Mouse (Mus musculus): Measurements from ENCODE around the gene Camk2n1. TPM values are rescaled to one million over a fixed set of nuclear protein-coding genes. Genes with fewer than 3 reads are reported as not detected.

Camk2n1 gene
- polyA plus RNA-seq, 1 experiment from 2014 or later: 10.9 TPM

DNA sequence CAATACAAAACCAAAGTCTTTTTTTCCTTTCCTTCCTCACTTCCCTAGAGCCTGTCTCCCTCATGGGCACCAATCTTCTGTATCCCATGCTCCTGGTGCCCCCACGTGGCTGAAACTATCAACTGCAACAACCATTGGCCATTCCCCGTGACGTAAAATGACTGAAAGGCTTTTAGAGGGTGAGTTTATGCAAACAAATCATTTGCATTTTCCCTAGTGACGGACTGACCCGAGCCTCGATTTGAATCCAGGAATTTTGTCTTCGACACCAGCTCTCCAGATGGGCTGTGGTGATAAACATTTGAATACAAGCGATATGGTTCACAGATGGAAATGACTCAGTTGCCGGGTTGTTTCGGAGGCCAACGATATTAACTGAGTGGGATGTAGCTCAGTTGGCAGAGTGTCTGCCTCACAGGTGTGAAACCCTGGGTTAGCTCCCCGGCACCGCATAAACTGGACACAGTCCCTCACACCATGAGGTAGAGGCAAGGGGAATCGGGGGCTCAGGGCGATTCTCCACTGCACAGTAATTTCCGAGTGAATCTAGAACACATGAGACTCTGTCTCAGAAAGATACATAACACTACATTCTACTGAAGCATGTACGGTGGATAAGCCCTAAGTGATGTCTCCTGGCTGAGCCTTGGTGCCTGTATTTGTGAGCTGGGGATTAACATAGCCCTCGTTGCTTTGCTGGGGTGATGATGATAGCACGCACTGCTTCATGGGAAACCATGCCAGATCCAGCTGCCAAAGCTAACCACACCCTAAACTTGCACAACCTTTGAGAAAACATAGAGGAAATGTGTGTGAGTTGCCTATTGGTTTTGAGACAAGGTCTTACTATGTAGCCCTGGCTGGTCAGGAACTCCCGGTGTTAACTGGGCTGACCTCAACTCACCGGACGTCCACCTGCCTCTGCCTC, 27.1 kb upstream of the Camk2n1 start:
- H3K9ac ChIP-seq (ENCODE audit: low read depth, low read length): no peak overlapping the region
- H3K4me2 ChIP-seq (replicated peaks; ENCODE audit: low read depth): peak overlapping the region; percentile 52
- H3K36me3 ChIP-seq (ENCODE audit: control insufficient read depth, insufficient read depth): no peaks in the 10 kb centered on the region
- WGBS: 36% methylated on average over 22 of the region's 22 CpGs
- H3K27me3 ChIP-seq (replicated peaks; ENCODE audit: control insufficient read depth, insufficient read depth, low read length): no peaks in the 10 kb centered on the region
- ATAC-seq: peak; percentile 55; the same call in 1 of the 2 replicates
- peak; percentile 95 for TF ChIP-seq CTCF (IDR thresholded peaks at IDR 0.05; ENCODE audit: low read depth)
- H3K4me3 ChIP-seq (ENCODE audit: low read depth, low read length): no peak overlapping the region
- no peaks in the 10 kb centered on the region for H3K9me3 ChIP-seq (ENCODE audit: control insufficient read depth)
- no peak overlapping the region for H3K27ac ChIP-seq (ENCODE audit: low read depth, low read length)
- H3K4me1 ChIP-seq (replicated peaks; ENCODE audit: control insufficient read depth, insufficient read depth, low read length): no peaks in the 10 kb centered on the region

DNA sequence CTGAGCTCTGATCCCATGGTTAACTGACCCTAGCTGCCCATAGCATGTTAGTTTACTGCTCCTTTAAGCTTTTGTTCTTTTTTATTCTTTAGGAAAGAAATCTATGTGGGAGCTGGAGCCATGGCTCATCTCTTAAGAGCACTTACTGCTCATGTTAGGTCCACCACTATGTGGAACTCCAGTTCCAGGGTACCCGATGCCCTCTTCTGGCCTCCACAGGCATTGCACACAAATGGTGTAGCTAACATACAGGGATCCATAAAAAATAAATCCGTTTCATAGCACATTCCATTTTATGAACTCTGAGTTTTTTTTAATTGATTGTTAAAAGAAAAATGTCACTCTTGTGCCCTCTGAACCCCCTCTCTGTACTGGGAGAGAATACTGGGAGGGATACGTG, 24.3 kb upstream of the Camk2n1 start:
- 34% methylated on average over 3 of the region's 3 CpGs for WGBS
- H3K4me2 ChIP-seq (replicated peaks; ENCODE audit: low read depth): no peak overlapping the region
- H3K4me1 ChIP-seq (replicated peaks; ENCODE audit: control insufficient read depth, insufficient read depth, low read length): no peaks in the 10 kb centered on the region; the same call in 1 of the 2 replicates
- no peak overlapping the region for H3K27ac ChIP-seq (ENCODE audit: low read depth, low read length)
- H3K36me3 ChIP-seq (ENCODE audit: control insufficient read depth, insufficient read depth): no peaks in the 10 kb centered on the region
- H3K27me3 ChIP-seq (replicated peaks; ENCODE audit: control insufficient read depth, insufficient read depth, low read length): 0 out of 2 replicates have a peak, but pooled peaks cover 4% of the 10 kb centered on the region
- no peak overlapping the region for H3K4me3 ChIP-seq (ENCODE audit: low read depth, low read length)
- no peak overlapping the region for H3K9ac ChIP-seq (ENCODE audit: low read depth, low read length)
- TF ChIP-seq CTCF (IDR thresholded peaks at IDR 0.05; ENCODE audit: low read depth): peak; percentile 70
- ATAC-seq: no peak
- H3K9me3 ChIP-seq (ENCODE audit: control insufficient read depth): no peaks in the 10 kb centered on the region

DNA sequence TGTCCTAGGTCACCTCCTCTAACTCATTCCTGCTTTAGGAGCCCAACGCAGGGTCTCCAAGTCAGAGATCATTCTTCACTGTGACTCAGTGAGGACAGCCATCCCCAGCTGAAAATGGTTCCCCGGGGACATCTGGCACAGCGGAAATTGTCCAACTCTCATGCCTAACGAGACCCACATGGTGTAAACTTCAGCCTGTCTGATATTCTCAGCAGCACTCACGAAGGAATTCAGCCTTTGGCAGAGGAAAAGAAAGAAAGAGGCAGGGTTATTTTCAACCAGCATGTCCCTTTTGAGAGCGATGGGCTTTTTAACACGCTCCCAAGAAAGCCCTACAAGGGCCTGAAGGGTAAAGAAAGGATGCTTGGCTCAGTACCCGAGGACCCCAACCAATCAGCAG, 22.8 kb upstream of the Camk2n1 start:
- WGBS: 54% methylated on average over 8 of the region's 8 CpGs

GRCm38 (mm10) chr4:138434347-138435316, 19.5 kb upstream of the Camk2n1 start, which contains the start of gene Mul1:
TSS of gene Mul1 (plus strand) at chr4:138434671.
- Histone ChIP-seq H3K9me3 (ENCODE audit: control insufficient read depth) (no peaks in the 10 kb centered on the region), H3K27me3 (replicated peaks; ENCODE audit: control insufficient read depth, insufficient read depth, low read length) (0 out of 2 replicates have a peak, but pooled peaks cover 4% of the 10 kb centered on the region), H3K4me3 (ENCODE audit: low read depth, low read length) (peak within 1 kb of the TSS; percentile 92), H3K27ac (ENCODE audit: low read depth, low read length) (peak within 1 kb of the TSS; percentile 92), H3K9ac (ENCODE audit: low read depth, low read length) (peak within 1 kb of the TSS; percentile 86), H3K36me3 (ENCODE audit: control insufficient read depth, insufficient read depth) (peaks cover 32% of the 10 kb centered on the region), H3K4me1 (replicated peaks; ENCODE audit: control insufficient read depth, insufficient read depth, low read length) (no peaks in the 10 kb centered on the region; the same call in 1 of the 2 replicates), H3K4me2 (replicated peaks; ENCODE audit: low read depth) (peak within 1 kb of the TSS; percentile 80)
- WGBS: under 1% methylated on average over 64 of the region's 64 CpGs
- ATAC-seq: peak; percentile 87
- peak; percentile 51 for TF ChIP-seq CTCF (IDR thresholded peaks at IDR 0.05; ENCODE audit: low read depth)

More for the DNA sequence above, 22.8 kb upstream of the Camk2n1 start:
- Histone ChIP-seq H3K27me3 (replicated peaks; ENCODE audit: control insufficient read depth, insufficient read depth, low read length) (0 out of 2 replicates have a peak, but pooled peaks cover 4% of the 10 kb centered on the region), H3K9ac (ENCODE audit: low read depth, low read length) (no peak overlapping the region), H3K36me3 (ENCODE audit: control insufficient read depth, insufficient read depth) (no peaks in the 10 kb centered on the region), H3K4me3 (ENCODE audit: low read depth, low read length) (no peak overlapping the region), H3K9me3 (ENCODE audit: control insufficient read depth) (no peaks in the 10 kb centered on the region), H3K27ac (ENCODE audit: low read depth, low read length) (no peak overlapping the region), H3K4me2 (replicated peaks; ENCODE audit: low read depth) (no peak overlapping the region), H3K4me1 (replicated peaks; ENCODE audit: control insufficient read depth, insufficient read depth, low read length) (no peaks in the 10 kb centered on the region; the same call in 1 of the 2 replicates)
- no peak for ATAC-seq
- no peak for TF ChIP-seq CTCF (IDR thresholded peaks at IDR 0.05; ENCODE audit: low read depth)

- 48% methylated on average over 3 of the region's 3 CpGs for WGBS
- no peak overlapping the region for H3K4me2 ChIP-seq (replicated peaks; ENCODE audit: low read depth)
- no peak for TF ChIP-seq CTCF (IDR thresholded peaks at IDR 0.05; ENCODE audit: low read depth)
- no peaks in the 10 kb centered on the region for H3K9me3 ChIP-seq (ENCODE audit: control insufficient read depth)
- H3K4me1 ChIP-seq (replicated peaks; ENCODE audit: control insufficient read depth, insufficient read depth, low read length): no peaks in the 10 kb centered on the region
- no peak for ATAC-seq
- H3K27me3 ChIP-seq (replicated peaks; ENCODE audit: control insufficient read depth, insufficient read depth, low read length): no peaks in the 10 kb centered on the region
- no peak overlapping the region for H3K27ac ChIP-seq (ENCODE audit: low read depth, low read length)
- no peak overlapping the region for H3K9ac ChIP-seq (ENCODE audit: low read depth, low read length)
- H3K4me3 ChIP-seq (ENCODE audit: low read depth, low read length): no peak overlapping the region
- H3K36me3 ChIP-seq (ENCODE audit: control insufficient read depth, insufficient read depth): peaks cover 57% of the 10 kb centered on the region
Observed at GRCm38 (mm10) chr4:138440062-138440461, 14.1 kb upstream of the Camk2n1 start.

Measured in intestine, postnatal 0 days (tissue).